Mouse (Mus musculus) E14TG2a.4 (cell line): ENCODE results near the gene Syt6.

ENCODE experiments used
- CTCF ChIP-seq: conservative IDR thresholded peaks from 2 replicates; pipeline ENCODE4 v1.5.1; 2014; ENCODE audit warnings: low read length
- NANOG ChIP-seq: IDR thresholded peaks from 2 replicates; pipeline ENCODE4 v1.6.1; 2014; ENCODE audit warnings: borderline replicate concordance, low read length, mixed read lengths

DNA sequence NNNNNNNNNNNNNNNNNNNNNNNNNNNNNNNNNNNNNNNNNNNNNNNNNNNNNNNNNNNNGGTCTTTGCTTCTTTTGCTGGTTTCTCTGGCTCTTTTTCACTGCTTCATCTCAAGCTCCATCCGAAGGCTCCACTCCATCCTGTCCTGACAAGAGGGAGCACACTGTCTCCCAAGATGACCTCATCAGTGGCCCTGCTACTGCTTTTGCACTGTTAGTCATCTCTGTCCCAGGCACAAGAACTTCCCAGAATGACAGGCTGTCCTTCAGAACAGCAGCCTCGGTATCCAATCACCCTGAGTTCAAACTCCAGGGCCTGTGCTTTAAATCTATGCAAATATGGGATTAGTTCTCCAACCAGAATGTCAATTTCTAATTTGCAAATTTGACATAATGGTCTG, 28.9 kb upstream of the Syt6 start:
- no peak for TF ChIP-seq CTCF
- TF ChIP-seq NANOG: no peak
